Mouse (Mus musculus) embryonic facial prominence, embryonic 11.5 days (tissue): ENCODE data around the gene Stoml3. TPM values are rescaled to one million over a fixed set of nuclear protein-coding genes. Genes with fewer than 3 reads are reported as not detected.
A peak's percentile ranks its signal among the peaks of the same experiment; 100 is the strongest.

Experiments used
- ATAC-seq: fragments of 200-750 bp; cut with Nextera tagmentation; replicated peaks from 2 replicates; pipeline ENCODE4 v1.8.0; 2017; ENCODE audit warnings: low read depth; ENCODE audit not compliant: insufficient number of reproducible peaks, low FRiP score, low TSS enrichment
- DNase-seq: peaks from one replicate; pipeline ENCODE4 v3.0.0-alpha.2; 2015; ENCODE audit warnings: low spot score
- H3K27ac ChIP-seq: fragments of 300-500 bp; sonication (generic); replicated peaks from 2 replicates; pipeline ENCODE4 v1.5.1; 2014; ENCODE audit warnings: mild to moderate bottlenecking, low read depth, low read length, control low read depth
- H3K27me3 ChIP-seq: fragments of 300-500 bp; sonication (generic); 2 replicates; pipeline ENCODE4 v1.6.1; 2014; ENCODE audit warnings: mild to moderate bottlenecking, low read length, moderate library complexity, mixed read lengths; ENCODE audit not compliant: control insufficient read depth, insufficient read depth
- H3K36me3 ChIP-seq: fragments of 300-500 bp; sonication (generic); replicated peaks from 2 replicates; pipeline ENCODE4 v1.6.1; 2014; ENCODE audit warnings: low read depth, mild to moderate bottlenecking, low read length, moderate library complexity, mixed read lengths; ENCODE audit not compliant: control insufficient read depth, insufficient read depth
- H3K4me1 ChIP-seq: fragments of 300-500 bp; sonication (generic); 2 replicates; pipeline ENCODE4 v1.6.1; 2014; ENCODE audit warnings: low read length, mixed read lengths; ENCODE audit not compliant: control insufficient read depth, insufficient read depth
- H3K4me2 ChIP-seq: fragments of 300-500 bp; sonication (generic); 2 replicates; pipeline ENCODE4 v1.6.1; 2014; ENCODE audit warnings: low read depth, mild to moderate bottlenecking, control low read depth, low read length, moderate library complexity
- H3K4me3 ChIP-seq: fragments of 300-500 bp; sonication (generic); 2 replicates; pipeline ENCODE4 v1.5.1; 2014; ENCODE audit warnings: low read depth, low read length, control low read depth
- H3K9ac ChIP-seq: fragments of 300-500 bp; sonication (generic); replicated peaks from 2 replicates; pipeline ENCODE4 v1.6.1; 2014; ENCODE audit warnings: mild to moderate bottlenecking, control low read depth, low read length
- H3K9me3 ChIP-seq: fragments of 300-500 bp; sonication (generic); replicated peaks from 2 replicates; pipeline ENCODE4 v1.6.1; 2016; ENCODE audit warnings: mild to moderate bottlenecking, low read length, inconsistent platforms, mixed read lengths; ENCODE audit not compliant: control insufficient read depth
- WGBS: fragments of 180-500 bp; shearing (Covaris S2); extraction: QIAGEN DNeasy Blood & Tissue Kit; methylation state at CpG from one replicate; pipeline ENCODE4 v1.1.7; 2014; 5-methylcytosine and 5-hydroxymethylcytosine counted together
- polyA plus RNA-seq: library from polyadenylated mRNA; unstranded; fragments of >200 nt; fragmentation: Nextera tagmentation; extraction: Ambion mirVana; gene quantifications from 2 replicates; pipeline ENCODE4 v1.2.1, GENCODE M21; 2014

Gene Stoml3
- polyA plus RNA-seq, 1 experiment from 2014 or later, result not detected

- H3K4me1 ChIP-seq, result no peaks in the 10 kb centered on the region
- no peak for DNase-seq
- ATAC-seq, result no peak
- no peak overlapping the region for H3K4me3 ChIP-seq
- H3K36me3 ChIP-seq, result no peaks in the 10 kb centered on the region
- no peaks in the 10 kb centered on the region for H3K9me3 ChIP-seq
- no peak overlapping the region for H3K4me2 ChIP-seq
- H3K9ac ChIP-seq, result no peak overlapping the region
- H3K27ac ChIP-seq, result no peak overlapping the region
- no peaks in the 10 kb centered on the region for H3K27me3 ChIP-seq
- WGBS, result 85% methylated on average over 4 of the region's 4 CpGs
Measured at GRCm38 (mm10) chr3:53514221-53515065, 26.0 kb downstream of the Stoml3 start.

DNA sequence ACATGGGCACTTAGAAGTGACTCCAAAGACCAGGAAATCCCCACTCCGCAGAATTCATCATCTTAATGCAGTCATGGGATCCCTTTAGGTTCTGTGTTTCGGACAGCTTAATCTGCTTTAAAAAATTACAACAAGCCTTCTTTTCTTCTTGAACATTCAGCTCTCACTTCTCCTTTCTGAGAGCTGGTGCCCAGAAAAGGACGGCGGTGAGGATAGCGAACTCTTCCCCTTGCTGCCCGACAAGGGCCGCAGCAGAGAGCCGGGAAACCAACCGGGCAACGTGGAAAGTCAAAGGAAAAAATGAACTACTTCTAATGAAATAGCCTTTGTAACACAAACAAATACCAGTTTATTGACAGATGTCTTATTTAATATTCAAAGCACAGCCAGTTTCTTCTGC is 34.3 kb downstream of the Stoml3 start:
- H3K4me2 ChIP-seq, result no peak overlapping the region
- DNase-seq (no peak), ATAC-seq (no peak)
- H3K4me1 ChIP-seq, result no peaks in the 10 kb centered on the region
- no peak overlapping the region for H3K4me3 ChIP-seq
- no peak overlapping the region for H3K9ac ChIP-seq
- WGBS, result 93% methylated on average over 10 of the region's 10 CpGs
- H3K9me3 ChIP-seq, result no peaks in the 10 kb centered on the region
- no peaks in the 10 kb centered on the region for H3K27me3 ChIP-seq
- no peaks in the 10 kb centered on the region for H3K36me3 ChIP-seq
- no peak overlapping the region for H3K27ac ChIP-seq

- peak overlapping the region; percentile 18; the same call in 1 of the 2 replicates for H3K4me3 ChIP-seq
- no peak overlapping the region for H3K27ac ChIP-seq
- peak overlapping the region; percentile 30; the same call in 1 of the 2 replicates for H3K4me2 ChIP-seq
- WGBS, result 10% methylated on average over 21 of the region's 21 CpGs
- no peaks in the 10 kb centered on the region for H3K4me1 ChIP-seq
- H3K36me3 ChIP-seq, result no peaks in the 10 kb centered on the region
- H3K27me3 ChIP-seq, result no peaks in the 10 kb centered on the region
- 0 out of 2 replicates have a peak overlapping the region, but pooled peaks have one; percentile 5 for H3K9ac ChIP-seq
- no peak; the same call in 1 of the 2 replicates for ATAC-seq
- DNase-seq, result peak; percentile 84
- no peaks in the 10 kb centered on the region for H3K9me3 ChIP-seq
Measured at GRCm38 (mm10) chr3:53525737-53526136, 37.3 kb downstream of the Stoml3 start.

GRCm38 (mm10) chr3:53530305-53530704 is 41.9 kb downstream of the Stoml3 start:
- no peaks in the 10 kb centered on the region for H3K36me3 ChIP-seq
- H3K4me3 ChIP-seq, result no peak overlapping the region
- no peak overlapping the region for H3K27ac ChIP-seq
- 87% methylated on average over 6 of the region's 6 CpGs for WGBS
- no peak overlapping the region for H3K9ac ChIP-seq
- no peak overlapping the region for H3K4me2 ChIP-seq
- H3K9me3 ChIP-seq, result no peaks in the 10 kb centered on the region
- no peaks in the 10 kb centered on the region for H3K4me1 ChIP-seq
- no peak for DNase-seq
- no peaks in the 10 kb centered on the region for H3K27me3 ChIP-seq
- ATAC-seq, result no peak

DNA sequence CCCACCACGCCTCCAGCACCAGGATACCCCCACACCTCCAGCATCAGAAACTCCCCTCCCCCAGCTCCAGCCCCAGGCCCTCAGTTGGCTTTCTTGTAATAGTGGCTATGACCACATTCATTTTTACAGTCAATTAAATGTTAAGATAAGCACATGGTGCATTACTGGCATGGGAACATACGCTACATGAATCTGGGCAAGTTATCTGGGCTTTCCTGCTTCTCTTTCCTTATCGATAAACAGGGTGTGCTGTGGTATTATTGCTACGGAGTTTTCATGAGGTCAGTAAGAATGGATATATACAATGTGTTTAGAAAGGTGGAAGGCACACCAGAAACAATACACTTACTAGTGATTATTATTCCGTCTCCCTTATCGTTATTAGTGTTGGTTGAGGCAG is 43.6 kb downstream of the Stoml3 start:
- Histone ChIP-seq H3K9me3 (no peaks in the 10 kb centered on the region), H3K4me3 (no peak overlapping the region), H3K27me3 (no peaks in the 10 kb centered on the region), H3K36me3 (no peaks in the 10 kb centered on the region; the same call in 1 of the 2 replicates), H3K9ac (no peak overlapping the region), H3K4me2 (no peak overlapping the region), H3K4me1 (no peaks in the 10 kb centered on the region), H3K27ac (no peak overlapping the region)
- no peak for ATAC-seq
- no peak for DNase-seq
- WGBS, result 87% methylated on average over 6 of the region's 6 CpGs

DNA sequence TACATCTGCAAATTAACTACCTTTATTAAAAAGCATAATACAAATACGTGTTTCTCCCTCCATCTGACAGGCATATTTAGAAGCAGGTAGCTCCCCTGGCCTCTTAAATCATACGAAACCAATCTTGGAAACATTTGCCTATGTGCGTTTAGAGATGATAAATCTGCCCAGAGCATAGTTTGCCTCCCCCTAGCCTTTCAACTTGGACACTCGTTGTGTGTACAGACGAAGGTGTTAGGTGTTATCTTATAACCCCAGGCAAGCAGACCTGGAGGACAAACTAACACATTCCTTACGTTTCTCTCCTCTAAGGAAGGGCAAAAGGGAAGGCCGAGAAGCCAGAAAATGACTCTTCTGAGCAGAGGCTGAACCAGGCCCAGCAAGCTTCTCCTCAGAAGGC is 64.2 kb downstream of the Stoml3 start:
- Histone ChIP-seq H3K27ac (no peak overlapping the region), H3K9me3 (no peaks in the 10 kb centered on the region), H3K4me3 (no peak overlapping the region), H3K27me3 (no peaks in the 10 kb centered on the region), H3K4me1 (no peaks in the 10 kb centered on the region), H3K9ac (no peak overlapping the region), H3K4me2 (no peak overlapping the region), H3K36me3 (no peaks in the 10 kb centered on the region)
- no peak for ATAC-seq
- no peak for DNase-seq
- 77% methylated on average over 7 of the region's 7 CpGs for WGBS

DNA sequence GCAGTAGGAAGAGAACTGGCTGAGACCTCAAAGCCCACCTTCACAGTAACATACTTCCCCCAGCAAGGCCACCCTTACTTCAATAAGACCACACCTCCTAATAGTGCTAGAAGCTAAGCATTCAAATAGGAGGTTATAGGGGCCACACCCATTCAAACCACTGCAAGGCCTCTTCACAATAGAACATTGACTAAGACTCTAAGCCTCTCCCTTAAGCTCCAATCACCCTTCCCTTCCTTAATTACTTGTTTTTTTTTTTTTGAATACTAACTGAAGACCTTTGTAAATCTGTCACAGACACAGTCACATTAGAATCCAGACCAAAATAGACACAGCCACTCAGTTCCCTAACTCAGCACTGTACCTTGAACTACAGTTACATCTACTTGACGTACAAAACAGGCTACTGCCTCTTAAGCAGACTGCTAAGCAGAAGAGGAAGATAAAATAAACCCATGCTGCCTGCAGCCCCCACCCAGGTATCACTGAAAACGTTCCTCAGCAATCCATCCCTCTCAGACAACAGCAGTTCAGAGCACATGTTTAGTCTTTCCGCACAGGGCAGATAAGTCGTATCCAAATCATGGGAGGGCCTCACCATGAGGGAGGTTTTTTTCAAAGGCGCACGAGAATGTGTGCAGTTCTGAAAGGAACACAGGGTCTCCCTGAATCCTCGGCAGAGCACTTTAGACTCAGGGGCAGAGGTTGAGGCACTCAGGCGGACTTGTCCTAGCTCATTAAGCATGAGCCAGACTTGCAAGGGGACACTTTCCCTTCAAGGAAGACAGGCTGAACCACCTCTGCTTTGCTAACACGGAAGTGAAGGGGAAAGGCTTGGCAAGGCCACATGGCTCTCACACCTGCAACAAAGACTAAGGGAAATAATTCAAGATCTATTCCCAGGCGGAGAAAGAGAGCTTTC is 66.8 kb downstream of the Stoml3 start:
- no peak for ATAC-seq
- no peak overlapping the region for H3K4me2 ChIP-seq
- H3K9ac ChIP-seq, result no peak overlapping the region
- no peaks in the 10 kb centered on the region for H3K9me3 ChIP-seq
- no peaks in the 10 kb centered on the region for H3K27me3 ChIP-seq
- H3K36me3 ChIP-seq, result no peaks in the 10 kb centered on the region
- H3K4me1 ChIP-seq, result no peaks in the 10 kb centered on the region
- 66% methylated on average over 10 of the region's 10 CpGs for WGBS
- DNase-seq, result no peak
- no peak overlapping the region for H3K4me3 ChIP-seq
- no peak overlapping the region for H3K27ac ChIP-seq
